Mouse (Mus musculus) bone marrow, adult 2 months (tissue): Measurements from ENCODE around the gene Cx3cr1.

ENCODE experiments used
- CTCF ChIP-seq: fragments of 200-500 bp; IDR thresholded peaks from 2 replicates; pipeline ENCODE4 v1.5.1; 2011; ENCODE audit warnings: low read length, control low read depth; ENCODE audit not compliant: control insufficient read depth, insufficient read depth
- POLR2A ChIP-seq: fragments of 200-500 bp; IDR thresholded peaks from 2 replicates; pipeline ENCODE4 v1.6.1; 2011; ENCODE audit warnings: low read depth, mild to moderate bottlenecking, control low read depth, low read length, borderline replicate concordance; ENCODE audit not compliant: control insufficient read depth

- TF ChIP-seq POLR2A (no peak), CTCF (no peak)
These were observed 20.3 kb downstream of the Cx3cr1 start for GRCm38 (mm10) chr9:120049407-120049806.
